Mouse (Mus musculus): ENCODE measurements around the gene Trmt112. TPM values are rescaled to one million over a fixed set of nuclear protein-coding genes. Genes with fewer than 3 reads are reported as not detected.

Trmt112 gene
- polyA plus RNA-seq, 2 experiments, result 163 to 164 TPM

DNA sequence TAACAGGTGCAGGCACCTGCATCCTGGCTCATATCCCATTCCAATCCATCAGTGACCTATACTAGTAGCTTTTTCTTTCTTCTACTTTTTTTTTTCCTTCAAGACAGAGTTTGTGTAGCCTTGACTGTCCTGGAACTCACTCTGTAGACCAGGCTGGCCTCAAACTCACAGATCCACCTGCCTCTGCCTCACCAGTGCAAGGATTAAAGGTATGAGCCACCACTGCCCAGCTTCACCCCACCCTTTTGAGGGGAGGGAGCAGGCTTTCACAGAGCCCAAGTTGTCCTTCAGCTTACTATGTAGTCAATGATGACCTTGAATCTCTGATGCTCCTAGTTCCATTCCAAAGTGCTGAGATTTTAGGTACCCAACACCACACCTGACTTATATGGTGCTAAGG lies 9.9 kb downstream of the Trmt112 start:
- Histone ChIP-seq H3K36me3 (ENCODE audit: control insufficient read depth, insufficient read depth, low read length) (no peaks in the 10 kb centered on the region), H3K4me2 (replicated peaks; ENCODE audit: low read depth, low read length, severe bottlenecking) (no peak overlapping the region), H3K27me3 (ENCODE audit: control insufficient read depth, insufficient read depth, low read length) (peaks cover 16% of the 10 kb centered on the region), H3K27ac (replicated peaks; ENCODE audit: low read depth, low read length) (no peak overlapping the region), H3K4me1 (ENCODE audit: control insufficient read depth, insufficient read depth, low read length) (peaks cover 11% of the 10 kb centered on the region; the same call in 1 of the 2 replicates), H3K4me3 (replicated peaks; ENCODE audit: low read length) (no peak overlapping the region), H3K9ac (ENCODE audit: low read depth, low read length, severe bottlenecking) (no peak overlapping the region), H3K9me3 (ENCODE audit: control insufficient read depth, low read length) (no peaks in the 10 kb centered on the region)
- no peak for TF ChIP-seq POLR2A (IDR thresholded peaks at IDR 0.05; ENCODE audit: borderline replicate concordance, extremely low read depth, insufficient read depth, insufficient read length)
- DNase-seq (ENCODE audit: low spot score), result no peak
- ATAC-seq (ENCODE audit: low FRiP score, low read depth), result no peak

DNA sequence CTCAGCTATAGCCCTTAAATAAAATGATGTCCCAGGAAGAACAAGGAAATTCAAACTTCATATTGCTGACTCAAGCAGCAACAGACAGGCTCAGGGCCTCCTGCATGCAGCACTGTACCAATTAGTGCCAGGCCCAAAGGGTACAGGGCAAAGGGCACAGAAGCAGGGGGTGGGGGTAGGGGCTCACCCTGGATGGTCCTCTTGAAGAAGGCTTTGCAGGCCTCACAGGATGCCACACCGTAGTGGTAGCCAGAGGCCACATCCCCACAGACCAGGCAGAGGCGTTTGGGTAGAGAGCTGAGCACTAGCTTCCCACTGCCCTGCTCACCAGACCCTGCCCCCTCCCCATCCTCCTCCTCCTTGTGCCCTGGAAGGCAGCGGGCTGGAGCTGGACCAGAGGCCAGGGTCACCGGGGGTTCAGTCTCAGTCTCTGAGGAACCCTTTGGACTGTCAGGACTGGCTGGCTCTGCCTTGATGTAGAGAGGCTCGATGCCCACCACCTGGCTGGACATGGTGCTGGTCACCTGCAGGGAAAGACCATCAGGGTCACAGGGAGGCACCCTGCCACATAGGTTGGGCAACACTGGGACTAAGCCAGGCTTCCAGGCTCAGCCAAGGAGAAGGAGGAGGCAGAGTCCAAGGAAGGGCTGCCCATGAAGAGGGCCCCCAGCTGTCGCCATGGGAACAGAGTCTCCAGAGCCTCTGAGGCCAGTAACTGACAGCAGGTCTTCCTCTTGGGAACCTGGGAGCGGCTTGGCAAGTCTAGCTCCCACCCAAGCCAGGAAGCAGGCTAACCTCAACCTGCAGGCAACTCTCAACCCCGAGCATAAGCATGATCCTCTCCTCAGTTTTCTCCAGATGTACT lies 10.6 kb downstream of the Trmt112 start:
- Histone ChIP-seq H3K4me1 (ENCODE audit: control insufficient read depth, insufficient read depth, low read length) (peaks cover 17% of the 10 kb centered on the region; the same call in 1 of the 2 replicates), H3K9ac (ENCODE audit: low read depth, low read length, severe bottlenecking) (no peak overlapping the region), H3K36me3 (ENCODE audit: control insufficient read depth, insufficient read depth, low read length) (no peaks in the 10 kb centered on the region), H3K27ac (replicated peaks; ENCODE audit: low read depth, low read length) (no peak overlapping the region), H3K4me3 (replicated peaks; ENCODE audit: low read length) (peak overlapping the region; percentile 72), H3K4me2 (replicated peaks; ENCODE audit: low read depth, low read length, severe bottlenecking) (peak overlapping the region; percentile 93), H3K9me3 (ENCODE audit: control insufficient read depth, low read length) (no peaks in the 10 kb centered on the region), H3K27me3 (ENCODE audit: control insufficient read depth, insufficient read depth, low read length) (peaks cover 23% of the 10 kb centered on the region)
- no peak for TF ChIP-seq POLR2A (IDR thresholded peaks at IDR 0.05; ENCODE audit: borderline replicate concordance, extremely low read depth, insufficient read depth, insufficient read length)
- no peak for DNase-seq (ENCODE audit: low spot score)
- WGBS, result 44% methylated on average over 7 of the region's 8 CpGs
- ATAC-seq (ENCODE audit: low FRiP score, low read depth), result no peak

DNA sequence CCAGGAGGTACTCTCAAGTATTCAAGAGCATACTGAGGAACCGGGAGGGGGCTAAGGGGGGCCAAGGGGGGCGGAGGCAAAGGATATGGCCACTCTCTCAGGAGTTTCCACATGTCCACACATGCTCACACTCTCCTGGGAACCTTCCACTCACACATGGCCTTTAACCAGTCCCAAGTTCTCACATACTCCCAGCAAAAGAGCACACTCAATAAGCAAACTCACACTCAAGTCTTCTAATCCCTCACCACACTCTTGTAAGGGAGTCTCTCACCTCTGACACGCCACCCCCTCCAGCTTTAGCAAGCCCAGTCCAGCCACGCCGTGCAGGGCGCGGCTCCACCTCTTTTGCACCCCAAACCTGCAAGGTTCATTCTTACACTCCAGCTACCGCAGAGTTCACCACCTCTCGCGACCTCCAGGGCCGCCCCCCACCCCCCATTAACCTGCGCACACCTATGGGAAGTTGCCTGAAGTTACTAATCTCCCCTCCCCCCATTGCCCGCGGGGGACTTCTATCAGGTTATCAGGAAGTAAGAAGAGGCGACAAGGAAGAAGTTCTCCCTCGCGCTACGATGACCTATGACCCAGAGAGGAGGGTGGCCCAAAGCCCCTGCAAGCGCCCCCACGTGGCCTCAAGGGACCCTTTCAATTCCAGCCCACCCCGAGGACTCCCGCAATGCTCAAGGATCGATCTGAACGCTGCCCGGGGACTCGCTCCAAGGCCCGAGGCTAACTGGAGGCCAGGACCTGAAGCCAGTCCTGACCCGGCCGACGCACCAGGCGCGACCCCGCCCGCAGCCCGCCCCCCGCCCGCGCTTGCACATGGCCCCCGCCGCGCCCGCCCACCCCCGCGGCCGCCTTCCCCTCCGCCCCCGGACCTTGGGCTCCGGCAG lies 11.5 kb downstream of the Trmt112 start:
- Histone ChIP-seq H3K4me3 (replicated peaks; ENCODE audit: low read length) (peak overlapping the region; percentile 72), H3K27me3 (ENCODE audit: control insufficient read depth, insufficient read depth, low read length) (peaks cover 32% of the 10 kb centered on the region), H3K9ac (ENCODE audit: low read depth, low read length, severe bottlenecking) (peak overlapping the region; percentile 68), H3K36me3 (ENCODE audit: control insufficient read depth, insufficient read depth, low read length) (no peaks in the 10 kb centered on the region), H3K4me1 (ENCODE audit: control insufficient read depth, insufficient read depth, low read length) (peaks cover 17% of the 10 kb centered on the region; the same call in 1 of the 2 replicates), H3K27ac (replicated peaks; ENCODE audit: low read depth, low read length) (0 out of 2 replicates have a peak overlapping the region, but pooled peaks have one; percentile 33), H3K9me3 (ENCODE audit: control insufficient read depth, low read length) (no peaks in the 10 kb centered on the region), H3K4me2 (replicated peaks; ENCODE audit: low read depth, low read length, severe bottlenecking) (peak overlapping the region; percentile 93)
- TF ChIP-seq POLR2A (IDR thresholded peaks at IDR 0.05; ENCODE audit: borderline replicate concordance, extremely low read depth, insufficient read depth, insufficient read length), result no peak
- peak; percentile 32 for DNase-seq (ENCODE audit: low spot score)
- WGBS, result 1% methylated on average over 27 of the region's 48 CpGs
- no peak; the same call in 1 of the 2 replicates for ATAC-seq (ENCODE audit: low FRiP score, low read depth)

DNA sequence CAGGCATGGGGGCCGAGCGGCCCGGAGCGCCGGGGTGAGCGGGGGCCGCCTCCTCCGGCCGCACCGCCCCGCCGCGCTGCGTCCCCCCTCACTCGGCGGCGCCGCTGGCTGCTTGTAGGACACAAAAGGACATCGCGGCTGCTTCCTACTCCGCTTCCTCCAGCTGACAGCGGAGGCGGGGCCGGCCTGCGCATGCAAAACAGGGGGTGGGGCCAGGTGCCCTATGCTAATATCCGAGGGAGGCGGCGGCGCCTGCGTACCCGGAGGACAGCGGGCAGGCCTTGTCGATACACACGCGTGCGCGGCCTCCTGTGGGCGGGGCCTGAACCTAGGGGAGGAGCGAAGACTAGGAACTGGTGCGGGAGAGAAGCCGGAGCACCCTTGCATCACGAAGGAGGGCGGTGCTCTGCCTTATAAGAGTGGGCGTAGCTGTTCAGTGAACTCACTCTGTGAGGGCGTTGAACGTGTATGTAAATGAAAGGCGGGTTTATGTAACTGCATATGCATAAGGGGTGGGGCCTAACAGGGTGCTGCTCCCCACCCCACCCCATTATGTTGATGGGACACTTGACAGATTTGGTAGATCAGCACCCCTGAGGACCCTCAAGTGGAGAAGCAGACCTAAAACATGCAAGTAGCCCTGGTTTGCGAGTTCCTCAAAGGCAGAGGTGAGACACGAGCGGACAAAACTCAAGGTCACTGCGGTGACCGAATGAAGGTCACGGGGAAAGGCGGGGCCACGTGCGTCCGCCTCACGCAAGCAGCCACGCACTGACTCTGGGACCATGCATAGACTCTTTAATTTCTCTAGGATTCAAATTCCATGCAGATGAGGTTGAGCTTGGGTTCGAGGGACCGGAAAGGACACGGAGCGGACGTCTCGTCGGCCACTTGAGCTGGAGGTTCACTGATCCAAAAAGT lies 12.4 kb downstream of the Trmt112 start, which contains the start of gene Esrra:
Gene Esrra, minus strand, starts transcription at position 167 of the 921 bp plus-strand sequence.
- H3K4me1 ChIP-seq (ENCODE audit: control insufficient read depth, insufficient read depth, low read length), result peaks cover 17% of the 10 kb centered on the region; the same call in 1 of the 2 replicates
- H3K9ac ChIP-seq (ENCODE audit: low read depth, low read length, severe bottlenecking), result peak within 1 kb of the TSS; percentile 68
- H3K9me3 ChIP-seq (ENCODE audit: control insufficient read depth, low read length), result no peaks in the 10 kb centered on the region
- under 1% methylated on average over 65 of the region's 66 CpGs for WGBS
- H3K4me2 ChIP-seq (replicated peaks; ENCODE audit: low read depth, low read length, severe bottlenecking), result peak within 1 kb of the TSS; percentile 93
- H3K36me3 ChIP-seq (ENCODE audit: control insufficient read depth, insufficient read depth, low read length), result no peaks in the 10 kb centered on the region
- 0 out of 2 replicates have a peak within 1 kb of the TSS, but pooled peaks have one; percentile 33 for H3K27ac ChIP-seq (replicated peaks; ENCODE audit: low read depth, low read length)
- no peak for TF ChIP-seq POLR2A (IDR thresholded peaks at IDR 0.05; ENCODE audit: borderline replicate concordance, extremely low read depth, insufficient read depth, insufficient read length)
- ATAC-seq (ENCODE audit: low FRiP score, low read depth) (peak; percentile 95), DNase-seq (ENCODE audit: low spot score) (peak; percentile 99)
- H3K27me3 ChIP-seq (ENCODE audit: control insufficient read depth, insufficient read depth, low read length), result peaks cover 41% of the 10 kb centered on the region
- H3K4me3 ChIP-seq (replicated peaks; ENCODE audit: low read length), result peak within 1 kb of the TSS; percentile 72

Measured in limb, embryonic 14.5 days (tissue).